Mouse (Mus musculus) olfactory bulb, adult 2 months (tissue): Measurements from ENCODE around the gene Tmem37.

Source experiments
- CTCF ChIP-seq: fragments of 200-500 bp; IDR thresholded peaks from 2 replicates; pipeline ENCODE4 v1.5.1; 2012; ENCODE audit warnings: low read depth, mild to moderate bottlenecking, low read length, moderate library complexity; ENCODE audit not compliant: insufficient read depth
- POLR2A ChIP-seq: fragments of 200-500 bp; IDR thresholded peaks from 2 replicates; pipeline ENCODE4 v1.6.1; 2012; ENCODE audit warnings: mild to moderate bottlenecking, low read depth, low read length, moderate library complexity; ENCODE audit not compliant: insufficient read depth

DNA sequence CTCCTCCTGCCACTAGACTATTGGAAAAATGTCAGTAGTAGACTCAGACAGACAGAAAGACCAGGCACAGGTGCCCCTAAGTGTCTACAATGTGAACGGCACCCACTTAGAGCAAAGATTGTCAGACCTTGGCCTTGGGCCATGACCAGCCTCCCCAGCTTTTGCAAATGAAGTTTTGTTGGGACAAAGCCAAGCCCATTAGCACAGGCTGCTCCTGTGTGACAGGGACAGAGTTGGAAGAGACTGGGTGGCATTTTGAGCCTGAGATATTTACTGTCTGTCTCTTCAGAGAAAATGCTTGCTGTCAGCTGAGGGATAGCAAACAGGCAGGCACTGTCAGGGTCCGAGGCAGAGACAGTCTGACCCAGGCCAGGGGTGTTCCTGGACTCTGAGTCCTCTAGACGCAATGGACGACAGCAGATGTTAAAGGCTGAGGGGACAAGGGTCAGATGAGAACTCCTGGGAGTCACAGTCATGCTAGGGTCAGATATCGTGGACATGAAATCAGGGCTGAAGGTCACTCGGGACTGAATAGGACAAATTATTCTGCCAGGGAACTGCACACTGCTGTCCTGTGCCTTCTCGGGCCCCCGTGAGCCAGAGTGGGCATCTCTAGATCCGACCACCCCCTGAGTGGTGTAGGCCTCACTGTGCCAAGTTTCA lies 36.7 kb downstream of the Tmem37 start:
- TF ChIP-seq POLR2A (no peak), CTCF (no peak)
